Mouse (Mus musculus): ENCODE results near the gene Rtl5.
"Not testable (repeated sequence)": the region's sequence is repeated elsewhere in the genome, so short reads cannot be mapped to it uniquely, and the experiment has no call there.

The Rtl5 gene

DNA sequence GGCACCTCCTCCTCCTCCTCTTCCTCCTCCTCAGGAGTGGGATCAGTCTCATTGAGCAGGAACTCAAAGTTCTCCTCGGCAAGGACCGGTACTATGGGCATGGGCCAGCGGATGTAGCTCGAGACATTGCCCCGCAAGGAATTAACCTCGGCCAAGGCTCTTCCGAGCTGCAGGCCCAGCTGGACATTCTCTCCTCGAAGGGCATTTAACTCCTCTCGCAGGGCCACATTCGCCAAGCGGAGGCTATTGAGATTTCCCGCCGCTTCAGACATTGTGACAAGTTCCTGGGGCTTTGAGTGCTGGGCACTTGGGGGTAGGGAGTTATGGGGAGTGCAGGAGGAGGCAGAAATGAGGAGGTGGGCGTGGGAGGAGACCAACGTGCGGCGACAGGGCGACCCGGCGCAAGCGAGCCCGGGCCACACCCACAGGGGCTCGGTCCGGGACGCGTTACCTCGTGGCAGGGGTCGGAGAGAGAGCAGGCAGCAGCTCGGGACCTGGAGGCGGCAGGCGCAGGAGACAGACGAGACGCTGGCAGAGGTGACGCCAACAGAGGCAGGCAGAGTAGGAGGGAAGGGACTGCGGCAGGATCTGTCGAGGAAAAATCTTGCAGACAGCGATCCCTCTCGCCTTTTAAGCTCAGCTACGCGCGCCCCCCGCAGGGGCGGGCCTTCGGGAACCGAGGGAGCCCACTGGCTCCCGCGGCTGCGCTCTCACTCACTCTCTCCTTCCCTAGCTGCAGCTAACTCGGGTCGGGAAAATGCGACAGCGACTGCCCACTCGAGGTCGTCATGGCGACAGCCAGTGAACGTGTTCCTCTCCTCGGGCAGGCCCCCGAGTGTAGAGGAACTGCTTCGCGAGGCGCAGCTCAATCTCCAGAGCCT, at the start of gene Rtl5:
TSS of gene Rtl5 (minus strand) at position 714 of the 881 bp plus-strand sequence.
- in situ Hi-C loops (cut with MboI, MseI): no loop called here

GRCm38 (mm10) chrX:102119042-102119864, 48.1 kb upstream of the Rtl5 start, which contains the start of gene Pin4:
Gene Pin4 (plus strand): TSS chrX:102119447.
- in situ Hi-C loops (cut with MboI, MseI): no loop called here

GRCm38 (mm10) chrX:102115676-102116075, 44.6 kb upstream of the Rtl5 start:
- in situ Hi-C loops (cut with MboI, MseI): no loop called here

DNA sequence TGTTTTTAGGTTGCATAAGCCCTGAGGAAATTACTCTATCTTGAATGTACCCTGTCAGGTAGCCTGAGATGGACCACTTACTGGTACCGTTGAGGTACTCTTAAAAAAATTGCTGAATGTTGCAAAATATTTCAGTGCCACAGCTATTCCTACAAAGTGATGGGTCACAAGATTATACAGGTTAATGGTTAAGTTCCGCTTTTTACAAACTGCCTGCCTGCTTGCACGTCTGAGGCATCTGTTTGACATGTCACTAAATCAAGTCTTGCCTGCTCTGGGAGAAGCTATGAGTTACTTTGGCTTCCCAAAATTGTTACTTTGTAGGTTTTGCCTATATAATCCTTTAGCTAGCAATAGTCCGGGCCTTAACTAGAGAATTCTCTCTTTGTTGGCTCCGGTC, 38.2 kb upstream of the Rtl5 start:
- in situ Hi-C loops (cut with MboI, MseI): not testable (repeated sequence)

DNA sequence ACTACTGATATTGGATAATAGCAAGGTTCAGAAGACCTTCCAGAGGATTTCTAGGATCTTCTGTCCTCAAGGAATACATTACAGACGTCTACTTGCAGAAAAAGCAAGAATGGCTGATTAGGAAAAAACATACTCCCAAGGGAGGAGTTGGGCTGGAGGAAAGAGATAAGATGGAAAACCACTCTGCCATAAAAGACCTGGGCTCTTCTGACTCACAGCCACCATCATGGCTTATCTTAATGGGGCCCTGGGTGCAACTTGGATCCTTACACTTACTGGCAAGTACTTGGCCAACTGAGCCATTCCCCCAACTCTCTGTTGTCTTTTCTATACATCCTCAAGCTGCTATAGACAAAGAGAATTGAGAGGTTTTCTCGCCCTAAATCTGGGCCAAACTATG, 32.7 kb upstream of the Rtl5 start:
- in situ Hi-C loops (cut with MboI, MseI): not testable (repeated sequence)

GRCm38 (mm10) chrX:102101886-102102285, 30.8 kb upstream of the Rtl5 start:
- in situ Hi-C loops (cut with MboI, MseI): no loop called here

DNA sequence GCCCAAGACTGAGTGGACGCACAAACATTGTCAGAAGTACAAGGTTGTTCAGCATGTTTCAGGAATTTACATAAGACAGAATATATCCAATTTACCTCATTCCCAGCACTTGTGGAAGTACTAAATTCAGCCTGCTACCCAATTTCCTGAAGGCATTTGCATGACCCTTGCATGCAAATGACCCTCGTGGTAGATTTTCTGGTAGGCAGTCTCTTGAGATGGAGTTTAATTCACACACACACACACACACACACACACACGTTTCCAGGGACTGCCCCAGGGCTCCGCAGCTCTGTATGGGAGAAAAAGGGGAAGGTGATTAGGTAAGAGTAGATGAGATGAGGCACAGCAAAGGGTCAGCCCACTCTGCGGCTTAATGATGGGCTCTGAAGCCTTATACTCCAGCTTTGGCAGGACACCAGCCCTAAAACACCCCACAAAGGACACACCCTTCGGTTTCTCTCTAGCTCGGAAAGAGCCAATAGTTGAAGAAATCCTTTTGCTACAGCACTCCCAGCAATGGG, 23.3 kb upstream of the Rtl5 start:
- in situ Hi-C loops (cut with MboI, MseI): no loop called here

- in situ Hi-C loops (cut with MboI, MseI): no loop called here
Observed at GRCm38 (mm10) chrX:102090605-102091004, 19.5 kb upstream of the Rtl5 start.

DNA sequence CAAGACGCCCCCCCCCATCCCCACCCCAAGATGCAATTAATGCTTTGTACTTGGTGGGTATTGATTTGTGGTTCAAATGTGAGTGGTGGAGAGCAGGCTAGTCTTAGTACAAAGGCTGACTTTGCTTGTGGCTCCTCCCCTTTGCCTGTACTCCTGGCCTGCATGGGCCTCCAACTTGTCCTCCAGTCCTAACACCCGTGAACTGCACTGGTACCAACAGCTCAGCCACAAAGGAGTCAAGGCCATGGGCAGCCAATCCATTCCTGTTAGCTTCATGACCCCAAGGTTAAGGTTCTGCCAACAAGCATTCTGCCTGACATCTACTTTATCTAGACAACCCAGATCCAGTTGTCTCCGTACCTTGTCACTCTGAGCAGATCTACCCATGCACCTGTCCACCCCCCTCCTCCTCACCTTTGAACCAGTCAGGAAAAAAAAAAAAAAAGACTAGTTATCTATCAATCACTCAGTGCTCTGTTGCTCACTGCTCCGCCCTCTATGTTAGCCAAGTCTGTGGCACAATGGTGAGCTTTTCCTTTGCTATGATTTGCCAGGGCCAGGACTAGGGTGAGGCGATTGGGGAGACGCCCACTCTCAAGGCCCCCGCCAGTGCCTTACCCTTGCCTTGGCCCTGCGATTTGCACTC, 14.8 kb upstream of the Rtl5 start:
- in situ Hi-C loops (cut with MboI, MseI): no loop called here

DNA sequence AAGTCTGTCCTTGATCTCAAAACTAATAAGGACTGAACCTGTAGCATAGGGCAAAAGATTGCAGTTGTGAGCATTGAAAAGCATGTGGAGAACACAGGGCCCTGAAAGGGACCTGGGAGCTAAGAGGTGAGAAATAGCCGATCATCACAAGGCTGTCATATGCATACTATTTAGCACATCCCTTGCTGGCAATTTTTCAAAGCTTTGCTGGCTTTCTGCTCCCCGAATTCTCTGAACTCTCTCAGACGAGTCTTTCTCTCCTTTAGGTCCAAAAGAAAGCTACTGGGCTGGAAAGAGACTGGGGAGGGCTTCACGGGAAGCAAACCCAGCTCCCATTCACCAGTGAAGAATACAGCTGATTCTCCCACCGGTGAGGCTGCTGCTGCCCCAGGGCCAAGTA, 11.2 kb upstream of the Rtl5 start:
- in situ Hi-C loops (cut with MboI, MseI): no loop called here

DNA sequence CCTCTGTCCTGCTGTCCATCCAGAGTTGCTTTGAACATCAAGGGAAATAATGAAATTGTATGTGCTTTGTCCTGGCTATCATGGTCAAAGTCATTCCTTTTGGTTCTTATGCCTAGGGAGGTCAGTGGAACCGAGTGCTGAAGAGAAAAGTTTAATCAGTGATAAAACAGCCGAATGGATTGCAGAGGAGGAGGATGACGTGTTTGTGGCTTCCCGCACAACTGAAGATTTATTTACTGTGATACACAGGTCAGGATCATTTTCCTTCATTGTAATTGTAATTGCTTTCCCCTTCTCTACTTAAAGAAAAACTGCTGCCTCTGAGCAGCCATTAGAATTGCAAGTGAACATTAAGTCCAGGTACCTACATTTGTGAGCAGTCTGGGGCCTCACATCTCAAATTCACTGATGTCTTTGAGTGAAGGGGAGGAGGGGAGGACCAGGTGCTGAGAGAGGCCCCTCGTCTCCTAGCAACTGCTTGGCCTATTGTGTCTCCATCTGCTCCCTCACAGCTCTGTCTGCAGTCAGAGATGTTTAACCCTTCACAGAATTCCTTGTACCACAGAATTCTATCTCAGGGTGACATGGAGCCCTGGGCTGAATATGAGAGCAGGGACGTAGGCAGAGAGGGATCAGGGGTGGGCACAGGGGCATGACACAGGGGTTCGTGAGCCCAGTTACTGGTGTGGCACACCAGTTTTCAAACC, 10.6 kb upstream of the Rtl5 start:
- in situ Hi-C loops (cut with MboI, MseI): no loop called here

- in situ Hi-C loops (cut with MboI, MseI): no loop called here
Observed at GRCm38 (mm10) chrX:102081076-102081475, 10.0 kb upstream of the Rtl5 start.

DNA sequence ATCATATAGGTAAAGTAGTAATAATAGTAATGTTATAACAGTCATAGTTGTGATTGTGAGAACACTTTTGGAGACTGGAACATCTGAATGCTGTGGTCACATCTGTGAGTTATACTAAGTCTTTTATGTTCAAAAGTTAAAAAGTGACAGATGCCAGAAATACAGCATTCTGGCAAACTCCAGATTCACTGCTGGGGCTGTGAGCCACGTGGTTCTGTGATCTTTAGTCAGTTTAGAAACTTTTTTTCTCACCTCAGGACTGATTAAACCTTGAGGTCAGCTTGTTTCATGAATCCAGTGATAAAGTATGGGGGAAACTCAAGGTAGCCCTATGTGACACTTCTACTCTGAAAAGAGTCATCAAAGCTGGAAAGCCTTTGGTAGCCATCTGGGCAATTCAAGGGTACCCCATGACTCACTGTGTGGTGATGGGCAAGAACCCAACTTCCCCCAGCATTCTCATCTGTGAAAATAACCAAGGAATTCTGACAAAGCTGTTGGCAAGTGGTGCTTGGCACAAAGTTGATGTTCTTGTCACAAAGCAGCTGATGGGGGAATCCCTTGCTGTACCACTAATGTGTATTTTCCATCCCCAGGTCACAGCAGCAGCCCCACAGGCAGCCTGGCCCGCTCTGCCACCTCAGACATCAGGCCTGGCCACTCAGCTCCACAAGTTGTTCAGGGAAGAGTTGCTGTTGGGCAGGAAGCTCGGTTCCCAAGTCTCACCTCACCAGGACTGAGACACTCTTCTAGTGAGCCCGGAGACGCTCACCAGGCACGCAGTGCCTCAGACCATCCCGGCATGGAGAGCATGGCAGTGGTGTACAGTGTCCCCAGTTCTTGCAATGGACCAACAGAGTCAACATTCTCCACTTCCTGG, 6.0 kb upstream of the Rtl5 start:
- in situ Hi-C loops (cut with MboI, MseI): no loop called here

DNA sequence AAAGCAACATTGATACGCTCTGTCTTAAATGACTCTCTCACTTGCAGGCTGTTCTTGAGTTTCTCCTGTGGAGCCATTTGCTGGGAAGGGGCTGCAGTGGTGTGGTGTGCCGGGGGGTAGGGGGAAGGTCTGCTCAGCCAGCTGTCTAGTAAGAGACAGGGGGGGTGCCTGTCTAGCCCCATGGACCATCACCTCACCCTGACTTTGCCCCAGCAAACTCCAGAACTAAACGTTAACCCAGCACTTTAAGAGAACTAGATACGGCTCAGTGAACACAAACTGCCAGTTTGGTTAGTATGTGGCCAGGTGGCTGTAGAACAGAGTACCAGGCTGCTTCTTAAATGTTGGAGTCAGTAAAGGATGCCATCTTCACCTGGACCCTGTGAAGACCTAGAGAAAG, 4.1 kb upstream of the Rtl5 start:
- in situ Hi-C loops (cut with MboI, MseI): no loop called here

DNA sequence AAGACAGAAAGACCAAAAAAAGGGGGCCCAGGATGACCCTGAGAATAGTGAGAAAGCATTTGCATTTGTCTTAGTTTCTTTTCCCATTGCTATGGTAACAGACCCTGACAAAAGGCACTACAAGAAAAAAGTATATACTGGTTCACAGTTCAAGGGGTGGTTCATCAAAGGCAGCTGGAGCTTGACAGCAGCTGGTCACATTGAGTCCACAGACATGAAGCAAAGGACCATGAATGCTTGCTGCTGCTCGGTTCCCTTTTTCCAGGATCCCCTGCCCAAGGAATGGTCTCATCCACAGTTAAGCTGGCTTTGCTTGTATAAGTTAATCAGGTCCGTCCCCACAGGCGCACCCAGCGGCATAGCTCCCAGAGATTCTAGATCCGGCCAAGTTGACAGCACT, 3.3 kb upstream of the Rtl5 start:
- in situ Hi-C loops (cut with MboI, MseI): no loop called here

DNA sequence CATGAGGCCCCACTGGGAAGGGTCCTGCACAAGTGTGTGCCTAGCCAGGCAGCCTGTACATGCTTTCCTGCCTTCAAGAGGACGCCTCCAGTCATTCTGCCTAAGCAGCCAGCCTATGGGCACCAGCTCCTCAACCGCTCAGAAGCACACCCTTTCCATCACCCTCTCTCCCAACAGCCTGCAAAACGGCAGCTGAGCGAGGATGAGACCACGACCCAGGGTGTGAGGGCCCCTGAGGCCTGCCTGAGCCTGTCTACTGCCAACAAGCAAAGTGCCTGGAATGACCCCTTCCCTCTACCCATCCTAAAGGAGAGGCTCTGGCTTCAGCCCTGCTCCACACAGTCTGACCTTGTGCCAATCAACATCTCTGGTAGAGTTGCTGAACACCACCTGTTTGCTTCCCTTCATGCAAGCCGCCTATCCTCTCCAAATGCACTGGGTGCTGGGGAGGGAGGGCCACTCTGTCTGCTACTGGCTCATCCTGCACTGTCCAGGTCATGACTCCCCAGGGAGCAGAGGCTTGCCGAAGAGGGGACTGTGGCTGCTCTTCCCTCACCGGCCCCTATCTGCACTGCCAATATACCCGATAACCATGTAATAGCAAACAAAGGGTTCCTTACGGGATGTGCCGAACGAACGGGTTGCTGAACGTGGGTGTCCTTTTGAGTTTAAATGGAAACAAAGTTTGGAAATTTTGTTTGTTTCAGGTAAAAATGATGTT, 2.7 kb upstream of the Rtl5 start:
- in situ Hi-C loops (cut with MboI, MseI): no loop called here

GRCm38 (mm10) chrX:102071517-102071916, 413 bp upstream of the Rtl5 start:
- in situ Hi-C loops (cut with MboI, MseI): no loop called here

DNA sequence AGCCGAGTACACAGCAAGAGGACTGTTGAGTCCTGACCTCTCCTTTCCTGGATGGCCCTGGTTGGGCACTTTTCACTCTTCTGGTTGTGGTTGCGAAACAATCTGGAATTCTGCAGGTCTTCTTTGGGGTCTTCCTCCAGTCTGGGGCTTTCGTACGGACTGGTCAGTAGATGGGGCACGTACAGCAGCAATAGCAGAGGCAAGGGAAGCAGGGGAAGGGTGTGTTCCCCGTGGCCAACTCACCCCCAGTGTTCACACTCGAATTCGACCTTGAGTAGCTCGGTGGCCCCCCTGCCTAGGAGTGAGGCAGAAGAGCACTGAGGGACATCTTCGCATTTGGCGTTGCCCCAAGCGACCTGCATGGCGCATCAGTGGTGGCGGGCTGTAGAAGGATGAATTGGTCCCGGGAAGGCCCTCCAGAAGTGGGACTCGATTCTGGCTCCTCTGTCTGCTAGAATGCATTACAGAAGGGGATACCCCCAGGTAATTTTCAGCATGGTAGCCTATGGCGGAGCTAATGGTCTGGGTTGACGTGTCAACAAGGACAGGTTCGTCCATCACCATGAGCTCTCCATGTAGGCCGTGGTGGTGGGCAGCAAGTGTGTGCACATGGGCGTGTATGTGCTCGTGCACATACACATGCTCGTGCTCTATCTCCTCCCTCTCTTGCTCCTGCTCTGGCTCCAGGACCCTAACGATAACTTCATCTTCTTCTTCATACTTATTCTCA, 2.1 kb downstream of the Rtl5 start:
- in situ Hi-C loops (cut with MboI, MseI): no loop called here

DNA sequence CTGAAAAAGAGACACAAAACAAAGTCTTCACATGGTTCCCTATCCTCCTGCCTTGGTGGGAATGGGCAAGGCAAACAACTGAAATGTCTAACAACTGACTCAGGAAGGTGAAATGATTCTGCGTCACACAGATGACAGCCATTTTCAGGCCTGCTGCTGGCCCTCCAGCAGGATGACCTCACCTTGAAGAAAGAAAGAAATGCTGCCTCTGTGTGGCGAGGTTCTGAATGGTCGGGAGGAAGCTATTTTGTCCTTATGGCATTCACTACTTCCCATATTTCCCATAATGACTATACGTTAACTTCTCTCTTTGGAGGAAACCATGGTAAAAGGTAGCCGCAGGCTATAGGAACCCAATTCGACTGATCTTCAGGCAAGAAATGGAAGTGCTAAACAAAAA, 4.0 kb downstream of the Rtl5 start:
- in situ Hi-C loops (cut with MboI, MseI): no loop called here
